In genomic region chr3:84814157-84814761, GRCm38 (mm10) we compare ENCODE assay signal across 8 mouse cellular contexts. TPM values are rescaled to one million over a fixed set of nuclear protein-coding genes. Genes with fewer than 3 reads are reported as not detected.
DNase-seq lines count a peak whose midpoint lies in the region; ATAC-seq and TF ChIP-seq lines count a peak whose summit lies in the region.

No protein-coding gene starts in this region.

- no peaks in the 10 kb centered on the region for H3K27me3 ChIP-seq in embryonic facial prominence, embryonic 15.5 days
- H3K27me3 ChIP-seq in limb, embryonic 14.5 days (ENCODE audit: control insufficient read depth, insufficient read depth, low read length) = no peaks in the 10 kb centered on the region
- H3K27me3 ChIP-seq in midbrain, postnatal 0 days (ENCODE audit: insufficient read depth, low read length) = no peaks in the 10 kb centered on the region

- peak; percentile 94 for TF ChIP-seq POLR2A in bone marrow, adult 2 months (IDR thresholded peaks at IDR 0.05; ENCODE audit: borderline replicate concordance, control insufficient read depth, low read depth, low read length)
- TF ChIP-seq POLR2A in limb, embryonic 14.5 days (IDR thresholded peaks at IDR 0.05; ENCODE audit: borderline replicate concordance, extremely low read depth, insufficient read depth, insufficient read length) = 0 out of 2 replicates have a peak, but pooled peaks have one; percentile 16

- no peak for TF ChIP-seq CTCF in bone marrow, adult 2 months (IDR thresholded peaks at IDR 0.05; ENCODE audit: control insufficient read depth, insufficient read depth, low read length)
- TF ChIP-seq CTCF in midbrain, postnatal 0 days (IDR thresholded peaks at IDR 0.05) = no peak; the same call in none of the 2 replicates

- peak; percentile 99 for ATAC-seq in embryonic facial prominence, embryonic 15.5 days (ENCODE audit: insufficient number of reproducible peaks, low FRiP score, low TSS enrichment, low read depth)
- peak; percentile 98 for ATAC-seq in limb, embryonic 14.5 days (ENCODE audit: low FRiP score, low read depth)
- peak; percentile 98 for ATAC-seq in midbrain, postnatal 0 days (ENCODE audit: low FRiP score)

- under 1% methylated on average over 58 of the region's 60 CpGs for WGBS in bone marrow, adult 2 months
- WGBS in embryonic facial prominence, embryonic 15.5 days = under 1% methylated on average over 53 of the region's 60 CpGs
- 1% methylated on average over 42 of the region's 60 CpGs for WGBS in limb, embryonic 14.5 days
- WGBS in midbrain, postnatal 0 days = 0% methylated on average over 39 of the region's 60 CpGs

- H3K36me3 ChIP-seq in embryonic facial prominence, embryonic 15.5 days = no peaks in the 10 kb centered on the region
- H3K36me3 ChIP-seq in limb, embryonic 14.5 days (ENCODE audit: control insufficient read depth, insufficient read depth, low read length) = no peaks in the 10 kb centered on the region
- H3K36me3 ChIP-seq in midbrain, postnatal 0 days (ENCODE audit: insufficient read depth, low read length) = no peaks in the 10 kb centered on the region

- H3K4me2 ChIP-seq in embryonic facial prominence, embryonic 15.5 days (replicated peaks) = peak overlapping the region; percentile 91
- H3K4me2 ChIP-seq in limb, embryonic 14.5 days (replicated peaks; ENCODE audit: low read depth, low read length, severe bottlenecking) = peak overlapping the region; percentile 99
- peak overlapping the region; percentile 99 for H3K4me2 ChIP-seq in midbrain, postnatal 0 days (ENCODE audit: low read depth, low read length, poor library complexity, severe bottlenecking)

- no peaks in the 10 kb centered on the region for H3K9me3 ChIP-seq in embryonic facial prominence, embryonic 15.5 days (replicated peaks)
- no peaks in the 10 kb centered on the region for H3K9me3 ChIP-seq in limb, embryonic 14.5 days (ENCODE audit: control insufficient read depth, low read length)
- H3K9me3 ChIP-seq in midbrain, postnatal 0 days (ENCODE audit: low read length) = no peaks in the 10 kb centered on the region

- H3K27ac ChIP-seq in bone marrow, adult 2 months (ENCODE audit: control insufficient read depth, insufficient read depth, low read depth, low read length, poor library complexity) = peak overlapping the region; percentile 88
- H3K27ac ChIP-seq in embryonic facial prominence, embryonic 15.5 days (replicated peaks) = peak overlapping the region; percentile 98
- peak overlapping the region; percentile 93 for H3K27ac ChIP-seq in limb, embryonic 14.5 days (replicated peaks; ENCODE audit: low read depth, low read length)
- H3K27ac ChIP-seq in midbrain, postnatal 0 days (ENCODE audit: low read depth, low read length) = peak overlapping the region; percentile 94

- H3K9ac ChIP-seq in embryonic facial prominence, embryonic 15.5 days = peak overlapping the region; percentile 91
- H3K9ac ChIP-seq in limb, embryonic 14.5 days (ENCODE audit: low read depth, low read length, severe bottlenecking) = peak overlapping the region; percentile 82
- H3K9ac ChIP-seq in midbrain, postnatal 0 days (replicated peaks; ENCODE audit: low read length, poor library complexity, severe bottlenecking) = peak overlapping the region; percentile 87

- peak; percentile 100 for DNase-seq in 416B (ENCODE audit: low read depth)
- peak; percentile 99 for DNase-seq in heart, adult 8-10 months (ENCODE audit: low spot score)
- DNase-seq in kidney, adult 9 months = peak; percentile 99
- peak; percentile 99 for DNase-seq in limb, embryonic 14.5 days (ENCODE audit: low spot score)
- DNase-seq in midbrain, postnatal 0 days (ENCODE audit: low spot score) = peak; percentile 99
- DNase-seq in spleen, postnatal 14 days (ENCODE audit: low spot score in 2 of 2) = peak; percentile 99 to 100

- H3K4me1 ChIP-seq in bone marrow, adult 2 months (ENCODE audit: control insufficient read depth, insufficient read depth, low read length) = no peaks in the 10 kb centered on the region; the same call in 1 of the 2 replicates
- H3K4me1 ChIP-seq in embryonic facial prominence, embryonic 15.5 days = peaks cover 21% of the 10 kb centered on the region
- peaks cover 13% of the 10 kb centered on the region for H3K4me1 ChIP-seq in limb, embryonic 14.5 days (ENCODE audit: control insufficient read depth, insufficient read depth, low read length)
- H3K4me1 ChIP-seq in midbrain, postnatal 0 days (ENCODE audit: insufficient read depth, low read length) = no peaks in the 10 kb centered on the region; the same call in 1 of the 2 replicates

- H3K4me3 ChIP-seq in bone marrow, adult 2 months (replicated peaks; ENCODE audit: control insufficient read depth, low read depth, low read length) = peak overlapping the region; percentile 83
- peak overlapping the region; percentile 98 for H3K4me3 ChIP-seq in embryonic facial prominence, embryonic 15.5 days (replicated peaks)
- H3K4me3 ChIP-seq in limb, embryonic 14.5 days (replicated peaks; ENCODE audit: low read length) = peak overlapping the region; percentile 94
- peak overlapping the region; percentile 97 for H3K4me3 ChIP-seq in midbrain, postnatal 0 days (ENCODE audit: low read depth, low read length)

RNA-seq across cellular contexts. Expression of gene Fbxw7, which starts 0.8 kb away (rescaled TPM):
- polyA plus RNA-seq in bone marrow, adult 2 months (2011; ENCODE audit: insufficient read depth, insufficient read length, low replicate concordance, missing spikeins) = 8.7 and 13.2 TPM in 2 replicates
- 14.6 and 17.9 TPM in 2 replicates for polyA plus RNA-seq in embryonic facial prominence, embryonic 15.5 days (2015; fragmentation: Nextera tagmentation; extraction: Ambion mirVana)
- total RNA-seq in heart, adult 8-10 months (2022) = 10 to 100 TPM; 40.0 to 44.7 (median 41.3) TPM
- 8.6 and 10.6 TPM in 2 replicates for polyA plus RNA-seq in limb, embryonic 14.5 days (2012; rRNA removed)
- 11.8 and 13.4 TPM in 2 replicates for polyA plus RNA-seq in limb, embryonic 14.5 days (2014; fragmentation: Nextera tagmentation; extraction: Ambion mirVana)
- 42.1 and 46.9 TPM in 2 replicates for total RNA-seq in midbrain, postnatal 0 days (2014; rRNA removed)
- 34.4 TPM in 2 replicates for polyA plus RNA-seq in midbrain, postnatal 0 days (2015; fragmentation: Nextera tagmentation; extraction: Ambion mirVana)

Comparison
In these comparisons a context has a peak if more than half of its experiments do, and no peak if none do; other contexts are left out.
1. Peak in every context shown above with its lines: DNase-seq, ATAC-seq, H3K4me3 ChIP-seq and H3K27ac ChIP-seq.